In the genomic region with DNA sequence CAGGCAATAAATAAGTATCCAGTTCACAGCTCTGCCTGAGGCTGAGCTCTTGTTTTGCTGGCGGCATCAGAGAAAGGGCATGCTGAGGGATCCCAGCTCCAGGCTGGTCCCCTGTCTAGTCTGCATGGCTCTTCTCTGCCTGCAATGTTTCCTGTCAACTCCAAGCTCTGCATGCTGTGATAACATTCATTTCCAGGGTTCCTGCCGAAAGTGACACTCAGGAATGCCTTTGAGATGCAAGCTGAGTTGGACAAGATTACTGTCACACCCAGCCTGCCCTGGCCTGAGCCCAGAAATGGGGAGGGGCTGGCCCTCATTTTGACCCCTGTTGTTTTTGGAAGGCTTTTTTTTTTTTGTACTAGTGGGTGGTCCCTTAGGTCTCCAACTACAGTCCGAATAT, we compare ENCODE assay signal across 10 mouse cellular contexts. TPM values are rescaled to one million over a fixed set of nuclear protein-coding genes. Genes with fewer than 3 reads are reported as not detected.
DNase-seq lines count a peak whose midpoint lies in the region; ATAC-seq and TF ChIP-seq lines count a peak whose summit lies in the region.
"Had no signal": no experiment of that assay in that cellular context is flagged by ENCODE, and none has a peak within 500 bp of the region (broad histone marks: within the 10 kb centered on the region; RNA-seq: fewer than 3 reads in every experiment).

No protein-coding gene starts in this region.

- no peak overlapping the region for H3K4me2 ChIP-seq in forebrain, embryonic 11.5 days (ENCODE audit: low read depth, low read length, severe bottlenecking)

- no peak overlapping the region for H3K9ac ChIP-seq in forebrain, embryonic 11.5 days (ENCODE audit: low read length)

- 0 out of 2 replicates have a peak, but pooled peaks cover 2% of the 10 kb centered on the region for H3K27me3 ChIP-seq in forebrain, embryonic 11.5 days (ENCODE audit: control insufficient read depth, insufficient read depth, low read length)
- H3K27me3 ChIP-seq in thymus, adult 2 months (ENCODE audit: control insufficient read depth, insufficient read depth, low read length) = no peaks in the 10 kb centered on the region

- no peak overlapping the region for H3K27ac ChIP-seq in forebrain, embryonic 11.5 days (ENCODE audit: low read depth, low read length)
- no peak overlapping the region for H3K27ac ChIP-seq in thymus, adult 2 months (ENCODE audit: control insufficient read depth, insufficient read depth, low read length)
- H3K27ac ChIP-seq: macrophage had no signal

- WGBS in forebrain, embryonic 11.5 days = 18% methylated on average over 3 of the region's 3 CpGs
- 97% methylated on average over 3 of the region's 3 CpGs for WGBS in thymus, adult 2 months

- no peak for TF ChIP-seq CTCF in thymus, adult 2 months (IDR thresholded peaks at IDR 0.05; ENCODE audit: borderline replicate concordance, control insufficient read depth, extremely low read depth, insufficient read depth, low read length, poor library complexity)

- TF ChIP-seq POLR2A in thymus, adult 2 months (IDR thresholded peaks at IDR 0.05; ENCODE audit: control insufficient read depth, extremely low read depth, insufficient read depth, low read length, poor library complexity) = no peak

- no peak overlapping the region for H3K4me3 ChIP-seq in forebrain, embryonic 11.5 days (ENCODE audit: low read depth, low read length)
- no peak overlapping the region for H3K4me3 ChIP-seq in thymus, adult 2 months (ENCODE audit: control insufficient read depth, insufficient read depth, low read length)

- H3K4me1 ChIP-seq in forebrain, embryonic 11.5 days (replicated peaks; ENCODE audit: control insufficient read depth, insufficient read depth, low read length) = 0 out of 2 replicates have a peak, but pooled peaks cover 3% of the 10 kb centered on the region
- no peaks in the 10 kb centered on the region for H3K4me1 ChIP-seq in thymus, adult 2 months (replicated peaks; ENCODE audit: control insufficient read depth, insufficient read depth, low read length)

- H3K9me3 ChIP-seq in forebrain, embryonic 11.5 days (ENCODE audit: control insufficient read depth, low read length) = no peaks in the 10 kb centered on the region

- no peak for ATAC-seq in forebrain, embryonic 11.5 days (replicated peaks; ENCODE audit: low FRiP score)
- no peak for ATAC-seq in erythroblast, adult 5-6 weeks (replicated peaks; ENCODE audit: low FRiP score, poor library complexity, severe bottlenecking)

- peak; percentile 36 to 52 for DNase-seq in cerebellum, postnatal 14 days
- no peak for DNase-seq in cerebellum, adult 11 months
- DNase-seq in urinary bladder, postnatal 25 days (ENCODE audit: low spot score) = peak; percentile 35
- DNase-seq in urinary bladder, postnatal 10 days (ENCODE audit: low spot score) = no peak
- DNase-seq in kidney, postnatal 10 days = peak; percentile 83
- DNase-seq in forebrain, embryonic 11.5 days (ENCODE audit: low spot score) = no peak
- no peak for DNase-seq in thymus, adult 2 months

- no peaks in the 10 kb centered on the region for H3K36me3 ChIP-seq in forebrain, embryonic 11.5 days (ENCODE audit: control insufficient read depth, insufficient read depth, low read length)
- no peaks in the 10 kb centered on the region for H3K36me3 ChIP-seq in thymus, adult 2 months (ENCODE audit: control insufficient read depth, insufficient read depth, low read length)

RNA-seq across cellular contexts. Expression of a gene that starts 7.6 kb away (rescaled TPM):
- polyA plus RNA-seq in forebrain, embryonic 11.5 days (2014; fragmentation: Nextera tagmentation; extraction: Ambion mirVana) = 0.52 and 0.75 TPM in 2 replicates
- polyA plus RNA-seq in thymus, adult 2 months (2012; rRNA removed) = 0.31 and 1.2 TPM in 2 replicates
- not detected in 2 replicates for total RNA-seq in erythroblast, adult 5-6 weeks (2015; ENCODE audit: low replicate concordance)
- not detected in 2 replicates for total RNA-seq in erythroblast, adult 5-6 weeks (2017; ENCODE audit: low replicate concordance)
- polyA plus RNA-seq: macrophage; spleen, adult 2 months had no signal

Comparison
In these comparisons a context has a peak if more than half of its experiments do, and no peak if none do; other contexts are left out.
1. DNase-seq: peak in cerebellum, postnatal 14 days (2 of 2), urinary bladder, postnatal 25 days (single experiment) and kidney, postnatal 10 days (single experiment); none in cerebellum, adult 11 months (single experiment), urinary bladder, postnatal 10 days (single experiment), forebrain, embryonic 11.5 days (single experiment) and thymus, adult 2 months (single experiment).